Mouse (Mus musculus): ENCODE measurements around the gene Crygd. TPM values are rescaled to one million over a fixed set of nuclear protein-coding genes. Genes with fewer than 3 reads are reported as not detected.

The Crygd gene
- not detected in 2 replicates for polyA plus RNA-seq (2015; fragmentation: Nextera tagmentation; extraction: Ambion mirVana)

GRCm38 (mm10) chr1:65063352-65063751, at the start of gene Crygd:
Crygd (minus strand) TSS chr1:65063452.

GRCm38 (mm10) chr1:65103273-65103672, 40.0 kb upstream of the Crygd start, which contains the start of gene Cryga:
Cryga (minus strand) TSS chr1:65103373.

GRCm38 (mm10) chr1:65082188-65082587, 18.9 kb upstream of the Crygd start, which contains the start of gene Crygb:
Crygb (minus strand) TSS chr1:65082288.

DNA sequence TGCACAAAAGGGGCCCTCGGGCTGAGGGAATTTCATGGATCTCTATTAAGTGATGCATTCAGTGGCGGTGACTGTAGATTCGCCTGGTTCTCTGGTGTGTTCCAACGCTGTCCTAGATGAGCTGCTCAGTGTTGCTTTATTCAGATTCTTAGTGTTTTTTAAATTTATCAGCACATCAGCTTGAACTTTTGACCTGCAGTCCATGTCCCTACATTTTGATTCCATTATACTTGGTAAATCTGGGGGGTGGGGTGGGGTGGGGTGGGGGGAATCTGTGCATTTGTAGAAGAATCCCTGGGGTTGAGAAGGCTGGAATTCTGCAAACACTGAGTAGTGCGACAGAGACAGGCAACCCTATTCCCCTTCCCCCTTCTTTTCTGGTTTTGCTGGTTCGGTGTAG, 10.3 kb upstream of the Crygd start, which contains the start of gene Crygc:
Gene Crygc, minus strand, starts transcription at position 101 of the 400 bp plus-strand sequence.

DNA sequence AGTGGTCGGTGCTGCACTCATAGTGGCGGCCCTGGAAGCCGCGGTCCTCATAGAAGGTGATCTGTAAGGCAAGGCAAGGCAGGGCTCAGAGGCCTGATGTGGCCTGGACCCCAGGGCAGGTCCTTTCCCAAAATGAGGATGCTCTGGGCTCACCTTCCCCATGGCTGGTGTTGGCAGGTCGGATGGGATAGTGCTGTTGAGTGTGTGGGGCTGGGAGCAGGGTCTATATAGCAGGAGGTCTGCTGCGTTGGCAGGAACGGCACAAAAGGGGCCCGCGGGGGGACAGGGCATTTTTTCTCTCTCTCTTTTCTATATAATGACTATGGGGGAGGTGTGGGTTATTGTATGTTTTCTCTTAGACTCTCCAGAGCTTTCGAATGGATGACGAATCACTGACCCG, 12.3 kb downstream of the Crygd start, which contains the start of gene Cryge:
Gene Cryge, minus strand, starts transcription at position 198 of the 400 bp plus-strand sequence.

GRCm38 (mm10) chr1:65032641-65033040, 30.6 kb downstream of the Crygd start, which contains the start of gene Akr1cl:
Akr1cl (minus strand) TSS chr1:65032759.

Other genes starting within 250 kb of the Crygd start
- gene Plekhm3, start 106.6 kb downstream of the Crygd start, polyA plus RNA-seq (2015; fragmentation: Nextera tagmentation; extraction: Ambion mirVana), result 2.1 and 2.6 TPM in 2 replicates
- gene Akr1cl, start 30.7 kb downstream of the Crygd start, polyA plus RNA-seq (2015; fragmentation: Nextera tagmentation; extraction: Ambion mirVana), result 0.09 TPM in 1 of 2 replicates, not detected in the other
- not detected in 2 replicates for gene Cryge, start 12.3 kb downstream of the Crygd start, polyA plus RNA-seq (2015; fragmentation: Nextera tagmentation; extraction: Ambion mirVana)
- gene Crygc, start 10.2 kb upstream of the Crygd start, polyA plus RNA-seq (2015; fragmentation: Nextera tagmentation; extraction: Ambion mirVana), result not detected in 2 replicates
- not detected in 2 replicates for gene Crygb, start 18.8 kb upstream of the Crygd start, polyA plus RNA-seq (2015; fragmentation: Nextera tagmentation; extraction: Ambion mirVana)
- gene Cryga, start 39.9 kb upstream of the Crygd start, polyA plus RNA-seq (2015; fragmentation: Nextera tagmentation; extraction: Ambion mirVana), result not detected in 2 replicates
- gene Gm28845, start 56.1 kb upstream of the Crygd start, polyA plus RNA-seq (2015; fragmentation: Nextera tagmentation; extraction: Ambion mirVana), result not detected in 2 replicates
- not detected in 2 replicates for gene D630023F18Rik, start 59.8 kb upstream of the Crygd start, polyA plus RNA-seq (2015; fragmentation: Nextera tagmentation; extraction: Ambion mirVana)
- gene Idh1, start 123.0 kb upstream of the Crygd start, polyA plus RNA-seq (2015; fragmentation: Nextera tagmentation; extraction: Ambion mirVana), result 48.7 and 98.6 TPM in 2 replicates
- 3.5 and 4.5 TPM in 2 replicates for gene Pikfyve, start 123.2 kb upstream of the Crygd start, polyA plus RNA-seq (2015; fragmentation: Nextera tagmentation; extraction: Ambion mirVana)
- gene Pth2r, start 218.6 kb upstream of the Crygd start, polyA plus RNA-seq (2015; fragmentation: Nextera tagmentation; extraction: Ambion mirVana), result not detected in 2 replicates